Mouse (Mus musculus) adrenal gland (tissue): ENCODE measurements around the gene Gm26920.

ENCODE experiments used
- intact Hi-C: fragments of 180-260 bp; cut with DNase I; formaldehyde crosslinking; loops from one replicate; pipeline ENCODE4 v1.15.1; 2025

Gene Gm26920

GRCm38 (mm10) chr7:30060341-30060740 lies 29.9 kb downstream of the Gm26920 start:
- intact Hi-C loops = no loop called here

DNA sequence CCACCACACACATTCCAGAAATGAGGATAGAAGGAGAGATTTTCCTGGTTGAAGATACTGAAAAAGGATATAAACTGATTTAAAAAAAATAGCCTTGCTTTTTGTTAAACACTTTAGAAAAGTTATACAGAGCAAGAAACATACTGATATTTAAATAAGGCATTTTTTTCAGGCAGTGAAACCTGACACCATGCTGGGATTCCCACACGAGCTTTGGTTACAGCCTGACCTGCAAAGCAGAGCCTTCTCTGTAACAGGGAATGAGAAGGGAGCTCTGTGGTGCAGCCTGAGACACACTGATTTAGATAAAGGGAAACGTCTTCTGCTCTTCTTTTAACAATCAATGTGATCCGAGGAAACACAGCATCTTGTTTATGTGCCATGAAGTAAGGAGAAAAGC lies 36.6 kb downstream of the Gm26920 start:
- intact Hi-C loops = no loop called here

DNA sequence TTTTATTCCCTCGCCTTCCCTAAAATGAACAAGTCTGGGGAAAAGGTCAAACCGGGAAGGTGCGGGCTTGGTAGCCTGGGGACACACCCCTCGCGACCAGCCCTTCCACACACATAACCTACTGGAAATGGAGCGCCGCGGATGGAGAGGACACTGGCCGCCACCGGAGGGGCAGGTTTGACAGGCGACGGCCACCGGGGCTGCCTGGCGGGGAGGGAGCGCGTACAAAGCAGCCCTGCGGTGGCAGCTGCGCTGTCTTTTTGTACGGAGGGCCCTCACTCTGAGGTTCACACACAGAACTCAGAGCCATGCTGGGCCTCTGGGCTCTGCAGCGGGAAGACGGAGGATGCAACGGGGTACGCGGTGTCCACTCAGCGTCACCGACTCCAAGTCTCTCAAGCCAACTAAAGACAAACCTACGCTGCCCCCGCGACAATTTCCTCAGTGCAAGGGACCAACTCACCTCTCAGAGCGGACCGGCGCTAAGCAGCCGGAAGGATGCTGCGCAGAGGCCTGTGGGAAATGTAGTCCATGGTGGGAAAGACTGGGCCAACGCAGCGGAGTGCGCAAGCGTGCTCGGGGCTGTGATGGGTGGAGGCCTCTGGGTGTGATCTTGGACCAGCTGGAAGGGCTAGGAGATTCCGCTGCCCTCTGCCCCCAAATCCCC lies 39.2 kb downstream of the Gm26920 start, which contains the start of gene Zfp14:
Zfp14 (minus strand) TSS at position 499 of the 667 bp plus-strand sequence.
- intact Hi-C loops = no loop called here

DNA sequence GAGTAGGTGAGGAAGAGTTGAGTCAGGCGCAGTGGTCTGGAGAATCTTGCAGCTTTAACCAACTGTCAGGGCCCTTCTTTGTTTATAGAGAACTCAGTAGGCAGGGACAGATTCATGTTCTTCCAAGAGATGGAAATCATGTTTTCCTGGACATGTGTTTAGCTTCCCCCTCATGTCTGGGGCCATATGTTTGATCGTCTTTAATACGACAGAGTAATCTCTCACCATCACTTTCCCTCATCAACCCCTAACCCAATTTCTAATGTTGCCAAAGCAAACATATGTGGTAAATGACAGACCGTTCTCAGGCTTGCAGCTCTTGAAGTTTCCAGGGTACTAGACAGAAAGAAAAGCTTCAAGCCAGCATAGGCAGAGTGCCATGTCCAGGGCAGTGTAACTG lies 42.1 kb downstream of the Gm26920 start:
- intact Hi-C loops = no loop called here

GRCm38 (mm10) chr7:30044354-30044753 lies 45.9 kb downstream of the Gm26920 start:
- intact Hi-C loops = no loop called here

DNA sequence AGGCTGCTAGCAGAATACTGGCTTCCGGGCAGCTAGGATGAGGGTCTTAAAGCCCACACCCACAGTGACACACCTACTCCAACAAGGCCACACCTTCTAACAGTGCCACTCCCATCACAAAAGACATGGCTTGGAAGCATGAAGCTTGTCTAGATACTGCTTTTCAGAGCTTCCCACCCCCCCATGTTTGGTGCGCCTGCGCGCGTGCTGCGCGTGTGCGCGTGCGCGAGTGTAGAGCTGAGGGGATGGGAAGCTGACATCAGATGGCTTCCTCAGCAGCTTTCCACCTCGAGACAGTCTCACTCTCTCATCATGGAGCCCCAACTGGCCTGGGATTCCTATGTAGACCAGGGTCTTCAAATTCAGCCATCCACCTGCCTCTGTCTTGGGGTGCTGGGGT lies 55.9 kb downstream of the Gm26920 start:
- intact Hi-C loops = no loop called here

DNA sequence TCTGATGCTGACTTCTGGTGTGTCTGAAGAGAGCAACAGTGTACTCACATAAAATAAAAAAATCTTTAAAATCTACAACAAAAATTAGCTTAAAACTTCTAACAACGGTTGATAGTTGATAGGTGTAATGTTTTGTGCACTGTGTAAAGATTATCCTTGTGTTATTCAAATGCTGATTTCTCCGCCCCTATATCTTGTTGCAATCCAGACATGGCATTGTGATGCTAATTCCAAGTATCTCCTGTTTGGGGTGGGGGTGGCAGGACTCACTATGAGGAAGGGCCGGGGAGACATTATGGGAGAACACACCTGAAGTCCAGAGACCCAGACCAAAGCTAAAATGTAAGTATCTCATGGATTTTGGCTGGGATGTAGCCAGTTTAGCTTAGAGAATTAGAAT lies 58.8 kb downstream of the Gm26920 start:
- intact Hi-C loops = no loop called here

- intact Hi-C loops = no loop called here
These were observed 59.5 kb downstream of the Gm26920 start for GRCm38 (mm10) chr7:30030677-30031076.

- intact Hi-C loops = no loop called here
These were observed 61.6 kb downstream of the Gm26920 start for GRCm38 (mm10) chr7:30028572-30028971.

- intact Hi-C loops = no loop called here
These were observed 62.9 kb downstream of the Gm26920 start for GRCm38 (mm10) chr7:30027331-30027730.

- intact Hi-C loops = no loop called here
These were observed 64.9 kb downstream of the Gm26920 start for GRCm38 (mm10) chr7:30025358-30025757.

DNA sequence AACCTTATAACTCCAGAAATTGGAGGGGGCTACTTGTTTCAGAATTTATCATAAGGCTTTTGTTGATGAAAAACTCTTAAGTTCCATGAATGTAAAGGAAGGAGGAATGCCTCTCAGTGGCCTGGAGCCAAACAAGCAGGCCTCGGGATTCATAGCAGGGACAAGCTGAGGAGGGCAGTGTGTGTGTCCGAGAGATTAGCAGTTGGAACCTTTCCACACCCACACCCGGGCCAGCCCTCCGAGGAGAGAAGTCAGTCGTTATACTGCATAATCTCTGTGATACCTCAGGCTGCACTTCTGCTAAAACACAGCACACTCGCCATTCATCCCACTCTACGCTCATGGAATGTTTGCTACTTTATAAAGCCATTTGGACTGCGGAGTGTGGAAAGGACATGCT lies 66.4 kb downstream of the Gm26920 start:
- intact Hi-C loops = no loop called here

DNA sequence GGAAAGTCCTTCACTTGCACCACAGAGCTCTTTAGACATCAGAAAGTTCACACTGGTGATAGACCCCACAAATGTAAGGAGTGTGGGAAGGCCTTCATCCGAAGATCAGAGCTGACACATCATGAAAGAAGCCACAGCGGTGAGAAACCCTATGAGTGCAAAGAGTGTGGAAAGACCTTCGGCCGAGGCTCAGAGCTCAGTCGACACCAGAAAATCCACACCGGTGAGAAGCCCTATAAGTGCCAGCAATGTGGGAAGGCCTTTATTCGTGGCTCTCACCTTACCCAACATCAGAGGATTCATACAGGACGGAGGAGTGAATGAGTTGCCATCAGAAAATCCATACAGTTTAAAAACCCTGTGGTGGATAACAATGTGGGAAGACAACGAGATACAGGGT lies 66.9 kb downstream of the Gm26920 start:
- intact Hi-C loops = no loop called here

DNA sequence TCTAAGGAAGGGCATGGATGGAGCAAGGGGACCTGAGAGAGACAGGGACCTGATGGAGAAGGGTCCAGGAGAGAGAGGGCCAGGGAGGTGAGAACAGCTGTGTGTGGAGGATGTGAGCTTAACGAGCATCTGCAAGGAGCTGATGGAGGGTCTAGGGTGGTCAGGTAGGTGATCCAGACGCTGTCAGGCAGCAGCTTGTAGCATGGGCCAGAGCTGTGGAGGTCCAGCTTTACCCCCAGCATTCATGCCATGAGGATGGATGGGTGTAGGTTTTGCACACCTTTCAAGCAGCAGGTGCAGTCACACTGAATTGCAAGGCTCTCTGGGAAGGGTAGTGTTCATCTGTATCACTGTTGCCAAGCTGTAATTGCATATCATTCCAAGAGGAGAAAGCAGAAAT lies 70.7 kb downstream of the Gm26920 start:
- intact Hi-C loops = no loop called here

DNA sequence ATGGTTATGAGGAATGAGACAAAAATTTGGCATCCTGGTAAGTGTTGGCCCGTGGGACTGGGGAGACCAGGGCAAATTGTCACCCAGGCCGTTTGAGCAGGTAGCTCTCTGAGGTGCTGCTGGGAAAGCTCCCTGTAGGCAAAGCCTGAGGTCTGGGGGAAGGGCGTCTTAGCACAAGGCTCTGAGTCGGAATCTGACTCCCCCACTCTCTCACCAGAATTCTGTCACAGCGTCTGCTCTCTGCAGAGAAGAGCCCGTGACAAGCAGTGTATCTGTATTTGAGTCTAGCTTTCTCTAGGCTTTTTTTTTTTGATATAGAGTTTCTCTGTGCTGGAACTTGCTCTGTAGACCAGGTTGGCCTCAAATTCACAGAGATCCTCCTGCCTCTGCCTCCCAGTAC lies 73.0 kb downstream of the Gm26920 start:
- intact Hi-C loops = no loop called here

DNA sequence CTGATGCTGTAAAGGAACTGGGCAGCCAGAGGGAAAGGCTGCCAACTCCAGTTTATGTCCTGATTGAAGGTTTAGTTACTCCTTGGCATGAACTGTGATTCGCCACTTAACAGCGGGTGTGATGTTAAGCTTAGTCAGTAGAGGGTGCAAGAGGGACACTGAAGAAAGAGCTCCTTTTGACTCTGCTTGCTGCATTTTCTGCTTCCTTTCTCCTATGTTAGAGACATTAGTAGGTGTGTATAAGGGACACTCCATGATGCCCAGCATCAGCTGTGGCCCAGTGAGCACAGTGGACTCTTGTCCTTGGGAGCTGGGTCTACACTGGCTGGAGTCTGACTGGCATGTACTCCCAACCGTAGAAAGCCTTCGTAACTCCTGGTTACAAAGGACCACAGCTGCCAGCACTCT lies 77.2 kb downstream of the Gm26920 start:
- intact Hi-C loops = no loop called here

- intact Hi-C loops = no loop called here
These were observed 79.5 kb downstream of the Gm26920 start for GRCm38 (mm10) chr7:30010551-30011195.

- intact Hi-C loops = no loop called here
These were observed 80.7 kb downstream of the Gm26920 start for GRCm38 (mm10) chr7:30009321-30010085.

GRCm38 (mm10) chr7:30008020-30008690 lies 82.1 kb downstream of the Gm26920 start:
- intact Hi-C loops = no loop called here

- intact Hi-C loops = no loop called here
These were observed 82.6 kb downstream of the Gm26920 start for GRCm38 (mm10) chr7:30007601-30008000.
